Mouse (Mus musculus) spleen, postnatal 10 days (tissue): ENCODE measurements at regions not wholly inside any gene's neighbourhood (a gene's known extent, or its start where the extent isn't known, plus 50 kb on each side); places are given as distances from the start of the nearest gene placed in this dataset.

Experiments used
- DNase-seq, 2 experiments: peaks; one replicate each; pipeline ENCODE4 v3.0.0; 2021 to 2022; ENCODE audit warnings: low spot score in 2 of 2

DNA sequence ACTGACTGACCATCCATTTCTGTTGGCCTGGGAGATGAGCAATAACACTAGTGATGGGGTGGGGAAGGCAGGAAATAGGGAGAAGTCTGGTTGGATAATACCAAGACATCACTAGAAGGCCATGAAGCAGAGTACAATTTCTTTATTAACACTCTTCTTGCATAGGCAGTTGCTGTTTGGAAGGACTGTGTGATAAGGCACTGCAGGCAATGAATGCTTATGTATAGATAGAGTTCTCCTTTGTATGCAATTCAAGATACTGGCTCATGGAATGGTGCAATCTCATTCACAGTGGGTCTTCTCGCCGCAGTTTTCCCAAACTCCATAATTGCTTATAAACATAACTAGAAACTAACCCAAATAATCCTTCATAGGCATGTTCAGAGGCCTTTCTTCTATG lies 1426.1 kb upstream of the A1bg start:
- no peak for DNase-seq

DNA sequence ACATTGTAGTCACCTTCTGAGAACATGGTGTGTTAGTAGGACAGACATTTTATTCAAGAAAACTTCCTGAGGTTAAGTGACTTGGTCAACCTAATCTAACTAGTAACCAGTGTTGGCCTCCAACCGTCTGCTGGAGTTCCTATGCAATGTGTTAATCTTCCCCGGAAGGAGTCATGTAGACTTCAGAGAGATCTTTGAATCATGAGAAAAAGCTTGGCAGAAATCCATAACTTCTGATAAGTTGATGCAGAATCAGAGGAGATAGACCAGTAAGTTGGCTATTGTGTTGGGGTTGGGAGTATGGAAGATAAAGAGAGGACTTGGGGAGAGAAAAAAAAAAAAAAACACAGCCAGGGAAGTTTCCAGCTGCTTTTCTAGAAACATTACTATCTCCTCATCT lies 1424.9 kb upstream of the A1bg start:
- no peak for DNase-seq

- DNase-seq = no peak
These were observed 1423.1 kb upstream of the A1bg start for GRCm38 (mm10) chr15:62345893-62346292.

DNA sequence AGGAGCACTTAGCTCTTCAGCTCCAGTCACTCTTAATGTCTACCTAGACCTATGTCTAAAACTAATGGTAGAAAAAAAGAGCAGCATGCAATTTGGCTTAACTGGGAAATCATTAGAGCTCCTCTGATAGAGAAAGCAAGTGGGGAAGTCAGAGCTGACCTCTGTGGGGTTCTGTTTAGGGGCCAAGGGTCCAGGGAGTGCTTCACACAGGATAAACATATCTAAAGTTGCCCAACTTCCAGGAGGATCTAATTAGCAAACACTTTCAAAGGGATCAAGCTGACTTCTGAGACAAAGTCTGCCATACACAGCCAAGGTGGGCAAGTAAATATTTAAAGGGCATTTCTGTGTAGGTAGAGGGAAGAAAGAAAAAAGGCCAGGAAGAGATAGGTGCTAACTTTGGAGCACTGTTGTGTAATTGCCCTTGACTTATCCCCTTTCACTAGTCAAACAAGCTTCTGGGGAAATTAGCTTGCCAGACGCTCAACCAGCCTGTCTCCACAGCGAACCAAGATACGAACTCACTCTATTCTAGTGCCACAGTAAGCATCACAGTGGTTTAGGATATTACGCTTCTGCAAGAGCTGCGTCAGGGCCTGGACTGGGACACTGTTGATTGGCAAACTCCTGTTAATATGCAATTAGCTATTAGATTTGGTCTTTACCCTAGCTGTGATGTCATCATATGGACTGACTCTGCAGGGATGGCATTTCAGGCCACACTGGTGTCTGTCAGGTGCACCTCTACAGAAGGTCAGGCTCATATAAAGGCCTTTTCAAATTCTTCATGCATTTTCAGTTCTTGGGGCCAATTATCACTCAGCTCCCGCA lies 1413.9 kb upstream of the A1bg start:
- no peak for DNase-seq

GRCm38 (mm10) chr15:62334256-62335009 lies 1411.6 kb upstream of the A1bg start:
- no peak for DNase-seq

GRCm38 (mm10) chr15:62332129-62332528 lies 1409.3 kb upstream of the A1bg start:
- DNase-seq = no peak

DNA sequence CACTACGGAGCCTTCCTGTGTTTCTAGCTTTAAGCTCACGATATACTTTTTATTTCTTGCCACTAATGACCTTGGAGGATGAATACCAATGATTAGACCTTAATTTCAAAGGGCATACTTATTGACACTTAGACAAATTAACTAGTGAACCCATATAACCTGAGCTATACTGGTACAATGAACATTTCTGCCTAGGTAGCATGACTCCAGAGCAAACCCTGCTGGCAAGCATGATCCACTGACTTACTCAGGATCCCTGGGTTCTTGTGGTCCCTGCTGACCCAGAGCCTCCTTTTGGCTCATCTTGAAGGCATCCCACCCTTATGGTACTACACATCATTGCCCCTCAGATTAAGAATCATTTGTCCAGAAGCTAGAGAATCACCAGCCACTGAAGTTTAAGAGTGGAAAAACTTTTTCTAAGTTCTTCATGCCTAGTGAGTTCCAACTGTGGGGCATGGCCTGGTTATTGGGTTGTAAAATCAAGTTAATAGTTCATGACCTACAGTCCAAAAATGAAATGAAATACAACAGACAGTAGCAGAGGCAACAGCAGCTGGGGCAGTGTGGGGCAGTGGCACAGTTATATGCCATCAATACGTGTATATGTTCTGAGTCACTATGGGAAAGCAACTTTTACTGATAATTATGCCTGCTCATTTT lies 1408.5 kb upstream of the A1bg start:
- no peak for DNase-seq

- no peak for DNase-seq
These were observed 1406.1 kb upstream of the A1bg start for GRCm38 (mm10) chr15:62328920-62329319.

- no peak for DNase-seq
These were observed 1405.6 kb upstream of the A1bg start for GRCm38 (mm10) chr15:62328305-62328881.

DNA sequence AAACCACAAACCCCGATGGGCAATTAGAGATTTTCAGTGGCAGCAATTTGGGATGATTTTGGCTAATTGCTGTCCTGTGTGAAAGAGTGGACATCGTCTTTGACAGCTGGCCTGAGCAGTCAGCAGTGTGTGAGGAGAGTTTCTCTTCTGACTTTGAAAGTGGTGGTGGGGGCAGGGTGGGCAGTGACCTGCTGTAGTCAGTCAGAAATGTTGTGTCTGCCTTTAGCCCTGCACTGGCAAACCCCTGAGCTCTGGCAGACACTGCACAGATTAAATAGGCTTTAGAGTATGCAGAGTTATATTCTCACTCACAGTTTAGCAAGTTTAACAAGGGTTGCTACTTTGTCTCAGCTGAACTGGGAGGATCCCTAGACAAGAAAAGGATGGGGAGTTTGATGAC lies 1404.7 kb upstream of the A1bg start:
- DNase-seq = no peak

DNA sequence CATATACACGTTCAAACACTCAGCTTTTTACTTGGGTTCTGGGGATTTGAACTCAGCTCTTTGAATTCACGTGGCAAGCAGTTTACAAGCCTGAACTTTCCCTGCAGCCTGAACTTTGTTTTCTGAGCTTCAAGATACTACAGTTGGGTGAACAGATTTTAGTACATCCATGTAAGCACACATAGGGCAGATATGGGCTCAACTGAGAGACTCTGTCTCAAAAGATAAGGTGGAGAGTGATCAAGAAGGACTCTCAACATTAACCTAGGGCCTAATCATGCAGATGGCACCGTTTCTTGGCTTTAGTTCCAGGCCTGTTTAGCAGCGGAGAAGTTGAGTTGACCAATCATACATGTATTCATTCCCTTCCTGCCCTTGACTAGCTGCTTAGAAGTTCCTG lies 1403.7 kb upstream of the A1bg start:
- no peak for DNase-seq

- DNase-seq = no peak
These were observed 1402.9 kb upstream of the A1bg start for GRCm38 (mm10) chr15:62325451-62326290.

DNA sequence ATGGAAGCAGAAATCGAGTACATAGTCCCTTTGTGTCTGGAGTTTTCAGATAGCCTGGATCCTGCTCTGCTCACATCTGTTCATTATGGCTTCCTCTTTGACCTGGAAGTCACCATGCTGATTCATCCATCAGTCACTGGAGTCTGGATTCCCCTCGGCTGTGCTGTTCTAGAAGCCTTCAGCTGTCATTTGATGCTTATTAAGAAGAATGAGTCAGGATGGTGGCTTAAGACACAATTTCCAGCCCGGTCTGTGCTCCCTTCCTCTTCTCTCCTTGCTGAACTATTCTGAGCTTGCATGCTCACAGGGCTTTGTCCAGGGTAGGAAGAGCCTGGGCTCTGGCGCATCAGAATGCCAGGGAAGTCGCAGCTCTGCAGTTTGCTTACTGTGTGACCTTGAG lies 1398.2 kb upstream of the A1bg start:
- no peak for DNase-seq

- no peak for DNase-seq
These were observed 1391.6 kb upstream of the A1bg start for GRCm38 (mm10) chr15:62314449-62314848.

GRCm38 (mm10) chr15:62302233-62302632 lies 1379.4 kb upstream of the A1bg start:
- no peak for DNase-seq

GRCm38 (mm10) chr15:62301567-62301966 lies 1378.8 kb upstream of the A1bg start:
- DNase-seq = no peak

GRCm38 (mm10) chr15:62297138-62297537 lies 1374.3 kb upstream of the A1bg start:
- DNase-seq = no peak

- no peak for DNase-seq
These were observed 1372.6 kb upstream of the A1bg start for GRCm38 (mm10) chr15:62295233-62295927.

- no peak for DNase-seq
These were observed 1372.0 kb upstream of the A1bg start for GRCm38 (mm10) chr15:62294786-62295185.

GRCm38 (mm10) chr15:62292876-62293275 lies 1370.1 kb upstream of the A1bg start:
- DNase-seq = no peak

- DNase-seq = no peak
These were observed 1367.9 kb upstream of the A1bg start for GRCm38 (mm10) chr15:62290687-62291086.
